Mouse (Mus musculus) layer of hippocampus, postnatal 10 days (tissue): Measurements from ENCODE around the gene Dusp12. TPM values are rescaled to one million over a fixed set of nuclear protein-coding genes. Genes with fewer than 3 reads are reported as not detected.

Experiments
- DNase-seq, 2 experiments: peaks; one replicate each; pipeline ENCODE4 v3.0.0; 2021; ENCODE audit warnings: low spot score in 2 of 2
- long read RNA-seq: library from polyadenylated mRNA; stranded (forward); transcript quantifications from one replicate; pipeline ENCODE4 v2.0.0, GENCODE M21; 2023
- total RNA-seq, 2 experiments: library from RNA; stranded (reverse); gene quantifications; 2 replicates each; pipeline ENCODE4 v1.2.3; 2021

Dusp12 gene
- 10 to 100 TPM; 15.5 to 16.3 TPM for total RNA-seq
- long read RNA-seq, transcript Dusp12-201 (6 exons, 1,374 nt): major isoform, 18 of 31 reads
- long read RNA-seq, transcript Dusp12-204 (6 exons, 911 nt): minor isoform, 8 of 31 reads
- long read RNA-seq, partial matches to known transcripts: 1 of 31 reads
- long read RNA-seq, other reads (novel, unspliced or antisense): 4 of 31 reads

- peak; percentile 82 to 90 for DNase-seq
Observed at GRCm38 (mm10) chr1:170884978-170885561, at the start of gene Dusp12, which contains the start of gene Gm26620. Dusp12 (minus strand) TSS chr1:170885540. Gm26620 (plus strand) TSS chr1:170885065.

GRCm38 (mm10) chr1:170934383-170934782 is 49.0 kb upstream of the Dusp12 start:
- no peak for DNase-seq

DNA sequence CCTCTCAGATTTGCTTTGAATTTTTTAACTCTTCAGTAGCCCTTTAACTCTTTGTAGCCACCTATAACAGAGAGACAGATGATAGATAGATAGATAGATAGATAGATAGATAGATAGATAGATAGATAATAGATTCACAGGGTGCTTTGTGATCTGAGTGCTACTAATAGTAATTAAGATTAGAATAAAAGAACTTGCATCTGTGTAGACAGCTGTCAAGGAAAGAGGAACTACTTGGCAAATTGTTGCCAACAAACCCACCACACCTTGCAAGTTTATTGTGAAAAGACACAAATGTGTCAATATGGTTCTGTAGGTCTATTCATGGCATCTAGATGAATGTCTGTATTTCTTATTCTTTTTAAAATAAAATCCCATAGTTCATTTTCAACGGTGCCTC is 48.6 kb upstream of the Dusp12 start:
- no peak for DNase-seq

GRCm38 (mm10) chr1:170933386-170933920 is 48.1 kb upstream of the Dusp12 start:
- no peak for DNase-seq

GRCm38 (mm10) chr1:170932043-170932442 is 46.7 kb upstream of the Dusp12 start:
- DNase-seq: no peak

DNA sequence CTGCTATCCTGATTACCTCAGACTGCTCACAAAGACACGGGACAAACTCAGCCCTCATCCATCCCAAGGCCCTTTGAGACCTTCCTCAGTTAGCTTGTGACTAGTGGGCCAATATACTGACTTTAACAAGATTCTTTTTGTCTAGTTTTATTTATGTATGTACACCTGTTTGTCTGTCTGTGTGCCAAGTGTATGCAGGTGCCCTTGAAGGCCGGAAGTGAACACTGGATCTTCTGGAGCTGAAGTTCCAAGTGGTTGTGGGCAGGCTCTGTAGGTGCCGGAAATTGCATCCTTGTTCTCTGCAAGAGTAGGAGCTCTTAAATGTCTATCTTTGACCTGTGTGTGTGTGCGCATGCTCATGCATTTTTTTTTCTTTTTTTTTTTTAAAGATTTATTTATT is 43.9 kb upstream of the Dusp12 start:
- no peak for DNase-seq

GRCm38 (mm10) chr1:170928467-170928866 is 43.1 kb upstream of the Dusp12 start:
- DNase-seq: no peak

DNA sequence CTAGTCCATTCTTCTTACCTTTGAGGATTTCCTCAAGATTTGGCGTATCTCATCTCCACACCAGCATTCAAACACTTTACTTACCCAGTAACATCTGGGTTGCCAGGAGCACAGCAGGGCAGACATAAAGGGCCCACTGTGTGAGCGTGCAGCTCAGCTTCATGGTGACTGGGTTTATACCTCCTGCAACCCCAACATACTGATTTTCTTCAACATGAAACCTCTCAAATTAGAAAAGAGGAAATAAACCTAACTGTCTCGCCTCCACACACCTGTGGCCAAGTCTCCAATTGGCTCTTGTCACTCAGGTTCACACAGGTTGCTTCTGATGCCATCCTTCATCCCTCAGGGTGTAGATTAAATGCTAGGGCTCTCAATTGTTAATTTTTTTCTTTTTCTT is 42.0 kb upstream of the Dusp12 start, which contains the start of gene Fcrla:
Gene Fcrla, minus strand, starts transcription at position 206 of the 400 bp plus-strand sequence.
- DNase-seq: no peak

- no peak for DNase-seq
Observed at GRCm38 (mm10) chr1:170926941-170927340, 41.6 kb upstream of the Dusp12 start.

- DNase-seq: no peak
Observed at GRCm38 (mm10) chr1:170924485-170924884, 39.1 kb upstream of the Dusp12 start.

GRCm38 (mm10) chr1:170919308-170919707 is 34.0 kb upstream of the Dusp12 start:
- no peak for DNase-seq

DNA sequence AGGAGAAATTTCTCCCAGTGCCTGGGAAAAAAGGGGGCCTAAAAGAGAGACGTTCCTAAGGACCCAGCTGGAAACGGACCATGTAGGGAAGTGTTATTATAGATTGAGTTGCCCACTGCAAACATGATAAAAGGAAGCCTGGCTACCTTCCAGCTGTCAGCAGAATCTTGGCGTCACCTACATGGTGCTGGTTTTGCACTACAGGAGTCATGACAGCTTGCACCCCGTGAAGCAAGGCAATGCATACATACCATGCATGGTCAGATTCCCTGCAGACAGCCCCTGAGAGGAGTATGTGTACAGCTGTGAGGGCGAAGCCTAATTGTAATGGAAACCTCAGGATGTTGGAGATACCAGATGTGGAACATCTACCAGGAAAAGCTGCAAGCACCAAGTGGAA is 30.3 kb upstream of the Dusp12 start:
- DNase-seq: no peak

DNA sequence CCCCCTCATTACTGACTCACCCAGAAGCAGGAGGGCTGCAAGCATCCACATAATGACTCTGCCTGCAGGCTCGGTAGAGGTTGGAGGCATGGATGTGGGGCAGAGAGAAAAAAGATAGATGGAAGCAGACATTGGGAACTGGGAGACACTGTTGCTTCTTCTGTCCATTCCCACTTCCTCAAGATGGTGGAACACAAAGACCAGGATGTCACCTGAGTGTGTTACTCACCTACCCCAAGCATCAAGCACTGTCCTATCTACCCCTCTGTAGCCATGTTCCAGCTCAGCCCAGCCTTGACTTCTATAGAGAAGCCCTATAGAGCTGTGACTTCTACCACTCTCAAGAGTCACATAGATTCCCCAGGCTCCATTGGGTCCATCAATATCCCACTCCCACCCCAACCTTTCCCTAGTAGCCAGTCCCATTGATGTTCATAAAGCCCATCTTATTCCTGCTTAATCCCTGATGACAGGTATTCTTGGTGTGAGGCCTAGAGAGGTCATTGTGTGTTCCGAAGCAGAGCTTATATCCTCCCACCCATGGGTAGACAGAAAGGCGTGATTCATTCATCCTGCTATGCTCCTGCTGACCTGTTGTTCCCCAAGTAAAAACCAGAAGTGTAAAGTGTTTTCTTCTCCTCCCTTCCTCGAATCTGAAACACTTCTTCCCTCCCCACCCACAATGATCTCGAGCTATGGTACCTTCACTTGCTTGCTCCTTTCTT is 27.7 kb upstream of the Dusp12 start, which contains the start of gene Fcrlb:
Gene Fcrlb, minus strand, starts transcription at position 51 of the 725 bp plus-strand sequence.
- DNase-seq: no peak

- DNase-seq: no peak
Observed at GRCm38 (mm10) chr1:170911907-170912660, 26.7 kb upstream of the Dusp12 start.

- peak in 1 of 2 experiments; percentile 12 for DNase-seq
Observed at GRCm38 (mm10) chr1:170908341-170908740, 23.0 kb upstream of the Dusp12 start.

- peak; percentile 41 to 58 for DNase-seq
Observed at GRCm38 (mm10) chr1:170907456-170908191, 22.3 kb upstream of the Dusp12 start.

GRCm38 (mm10) chr1:170907111-170907455 is 21.7 kb upstream of the Dusp12 start:
- DNase-seq: peak in 1 of 2 experiments; percentile 24

DNA sequence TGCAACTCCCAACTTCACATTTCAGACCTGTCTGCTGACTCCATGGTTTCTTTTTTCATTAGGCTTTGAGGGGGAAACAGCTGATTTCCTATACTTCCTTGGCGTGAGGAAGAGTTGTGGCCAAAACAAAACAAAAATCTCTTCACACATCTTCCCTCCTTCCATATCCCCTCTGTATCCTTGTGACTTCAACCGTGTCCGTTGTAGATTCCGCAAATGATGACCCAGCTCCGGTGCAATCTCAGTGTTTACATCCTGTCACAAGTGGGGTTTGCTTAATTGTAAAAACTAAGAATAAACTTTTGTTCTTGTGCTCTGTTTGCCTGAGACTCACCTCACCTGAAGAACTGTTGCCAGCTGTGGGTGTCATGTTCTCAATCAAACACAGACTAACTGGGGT is 18.1 kb upstream of the Dusp12 start:
- DNase-seq: no peak

GRCm38 (mm10) chr1:170901536-170902238 is 16.3 kb upstream of the Dusp12 start:
- DNase-seq: peak; percentile 94 to 95
